Mouse (Mus musculus) cerebellum, adult 11 months (tissue): ENCODE data around the gene Hddc3.
"Not testable (repeated sequence)": the region's sequence is repeated elsewhere in the genome, so short reads cannot be mapped to it uniquely, and the experiment has no call there.

Experiments used
- DNase-seq: peaks from one replicate; pipeline ENCODE4 v3.0.0; 2022

The Hddc3 gene

DNA sequence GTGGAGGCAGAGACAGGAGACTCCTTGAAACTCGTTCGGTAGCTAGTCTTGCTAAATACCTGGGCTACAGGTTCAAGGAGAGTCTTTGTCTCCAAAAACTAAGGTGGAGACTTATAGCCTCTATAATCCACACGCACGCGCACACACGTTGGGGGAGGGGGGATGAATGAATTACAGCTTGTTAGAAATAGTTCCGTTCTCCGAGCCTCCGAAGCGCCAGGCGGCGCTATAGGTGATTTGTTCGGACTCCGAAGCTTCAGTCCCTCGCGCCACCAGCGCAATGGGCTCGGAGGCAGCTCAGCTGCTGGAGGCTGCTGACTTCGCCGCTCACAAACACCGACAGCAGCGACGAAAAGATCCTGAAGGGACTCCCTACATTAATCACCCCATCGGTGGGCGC is at the start of gene Hddc3:
Gene Hddc3, plus strand, starts transcription at position 247 of the 400 bp plus-strand sequence.
- peak; percentile 94 for DNase-seq

DNA sequence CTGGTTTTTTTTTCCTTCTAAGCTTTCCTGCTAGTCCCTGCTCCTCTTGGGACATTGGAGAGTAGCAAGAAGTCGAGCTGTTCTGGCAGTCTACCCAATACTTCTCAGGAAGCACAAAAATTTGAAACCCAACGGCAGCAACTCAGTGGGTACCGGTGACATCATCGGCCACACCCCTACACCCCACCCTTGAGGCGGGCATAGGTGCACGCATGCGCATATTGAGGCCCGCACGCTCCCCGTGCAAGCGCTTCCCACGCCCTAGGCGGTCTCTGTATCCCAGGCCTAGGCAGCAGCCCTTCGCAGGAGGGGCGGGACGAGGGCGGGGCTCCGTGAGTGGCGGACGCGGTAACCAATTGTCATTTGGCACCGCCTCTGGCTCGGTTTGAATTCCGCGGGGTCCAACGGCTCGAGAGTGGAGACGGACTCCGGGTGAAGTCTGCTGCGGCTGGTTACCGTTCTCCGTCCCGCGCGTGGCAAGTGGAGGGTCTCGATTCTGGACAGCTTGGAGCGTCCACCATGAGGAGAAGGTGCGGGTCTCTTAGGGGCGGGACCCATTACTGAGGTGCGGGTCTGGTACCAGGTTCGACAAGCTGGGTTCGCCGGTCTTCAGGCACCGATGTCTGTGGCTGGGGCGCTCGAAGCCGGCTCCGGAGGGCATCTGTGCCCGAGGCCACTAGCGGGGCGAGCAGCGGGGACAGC is 48.7 kb upstream of the Hddc3 start, which contains the start of gene Prc1:
Gene Prc1, plus strand, starts transcription at position 389 of the 702 bp plus-strand sequence.
- peak; percentile 99 for DNase-seq

DNA sequence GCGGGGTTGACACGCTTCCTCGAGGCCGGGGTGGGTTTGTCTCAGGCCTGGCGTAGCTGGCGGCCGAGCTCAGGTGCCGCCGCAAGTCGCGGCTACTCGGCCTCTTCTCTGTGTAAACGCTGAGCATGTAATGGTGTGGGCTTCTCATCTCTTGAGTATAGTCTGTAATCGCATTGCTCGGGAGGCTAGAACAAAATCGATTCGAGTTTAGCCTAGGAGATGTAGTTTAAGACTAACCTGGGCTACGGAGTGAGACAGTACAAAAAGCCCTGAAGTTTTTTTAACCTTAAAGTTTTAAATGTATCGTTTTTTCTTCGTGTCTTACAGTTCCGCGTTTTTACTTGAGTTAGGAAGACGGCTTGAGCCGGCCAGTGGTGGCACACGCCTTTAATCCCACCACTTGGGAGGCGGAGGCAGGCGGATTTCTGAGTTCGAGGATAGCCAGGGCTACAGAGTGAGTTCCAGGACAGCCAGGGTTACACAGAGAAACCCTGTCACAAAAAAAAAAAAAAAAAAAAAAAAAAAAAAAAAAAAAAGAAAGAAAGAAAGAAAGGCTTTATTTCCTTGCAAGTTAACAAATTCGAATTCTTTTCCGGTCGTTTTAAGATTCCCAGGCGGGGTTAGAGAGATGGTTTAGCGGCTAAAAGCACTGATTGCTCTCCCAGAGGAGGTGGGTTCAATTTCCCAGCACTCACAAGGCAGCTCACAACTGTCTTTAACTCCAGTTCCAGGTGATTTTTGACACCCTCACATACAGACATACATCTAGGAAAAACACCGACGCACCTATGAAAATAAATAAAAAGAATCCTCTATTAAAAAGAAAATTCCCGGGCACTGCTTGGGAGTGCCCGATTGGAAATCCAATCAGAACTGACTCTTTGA is 47.9 kb upstream of the Hddc3 start:
- no peak for DNase-seq

DNA sequence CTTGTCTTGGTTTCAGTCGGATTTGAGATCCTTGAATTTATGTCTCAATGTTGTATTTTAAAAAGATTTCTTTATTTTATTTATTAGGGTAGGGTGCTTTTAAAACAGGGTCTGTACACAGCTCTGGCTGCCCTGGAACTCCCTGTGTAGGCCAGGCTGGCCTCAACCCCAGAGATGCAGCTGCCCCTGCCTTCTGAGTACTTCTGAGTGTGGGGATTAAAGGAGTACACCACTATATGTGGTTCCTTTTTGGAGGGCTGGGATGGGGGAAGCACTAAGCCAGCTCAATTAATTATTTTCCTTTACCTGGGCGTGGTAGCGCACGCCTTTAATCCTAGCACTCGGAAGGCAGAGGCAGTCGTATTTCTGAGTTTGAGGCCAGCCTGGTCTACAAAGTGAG is 46.4 kb upstream of the Hddc3 start:
- DNase-seq = no peak

DNA sequence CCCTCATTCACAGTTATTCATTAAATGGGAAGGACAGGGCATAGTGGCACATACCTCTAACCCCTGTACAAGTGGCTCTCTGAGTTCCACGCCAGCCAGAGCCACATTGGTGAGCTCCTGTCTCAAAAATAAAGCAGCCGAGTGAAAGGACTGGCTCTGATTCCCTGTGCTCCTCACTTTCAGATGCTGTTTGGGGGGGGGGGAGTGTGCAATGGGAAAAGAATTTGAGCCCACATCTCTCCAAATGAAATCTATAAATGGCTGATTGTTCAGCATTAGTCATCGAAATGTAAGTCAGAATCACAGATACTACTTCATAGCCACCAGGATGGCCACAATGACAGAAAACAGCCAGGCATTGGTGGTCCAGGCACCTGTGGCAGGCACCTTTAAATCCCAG is 45.9 kb upstream of the Hddc3 start:
- DNase-seq = no peak

DNA sequence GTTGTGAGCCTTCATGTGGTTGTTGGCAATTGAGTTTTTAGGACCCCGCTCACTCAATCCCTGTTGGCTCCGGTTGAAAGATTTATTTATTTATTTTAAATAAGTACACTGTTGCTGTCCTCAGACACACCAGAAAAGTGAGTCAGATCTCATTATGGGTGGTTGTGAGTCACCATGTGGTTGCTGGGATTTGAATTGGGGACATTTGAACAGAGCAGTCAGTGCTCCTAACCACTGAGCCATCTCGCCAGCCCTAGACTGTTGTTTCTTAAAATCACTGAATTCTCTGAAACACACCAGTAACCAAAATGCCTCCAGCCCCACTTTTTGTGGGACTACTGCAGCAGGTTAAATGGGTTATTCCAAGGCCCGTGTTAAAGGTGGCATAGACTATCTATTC is 44.1 kb upstream of the Hddc3 start:
- DNase-seq = no peak

DNA sequence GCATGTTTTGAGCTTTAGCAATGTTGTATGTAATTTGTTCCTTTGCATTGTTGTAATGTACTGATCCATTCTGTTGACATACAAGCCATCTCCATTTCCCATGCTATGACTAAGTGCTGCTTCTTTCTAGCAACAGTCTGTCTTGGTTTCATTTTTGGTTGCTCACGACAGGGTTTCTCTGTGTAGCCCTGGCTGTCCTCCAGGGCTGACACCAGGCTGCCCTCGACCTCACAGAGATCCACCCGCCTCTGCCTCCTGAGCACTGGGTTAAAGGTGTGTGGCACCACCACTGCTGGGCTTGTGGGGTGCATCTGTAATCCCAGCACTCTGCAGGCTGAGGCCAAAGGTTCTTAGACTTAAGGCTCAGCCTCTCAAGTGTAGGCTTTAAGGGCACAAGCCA is 43.3 kb upstream of the Hddc3 start:
- no peak for DNase-seq

DNA sequence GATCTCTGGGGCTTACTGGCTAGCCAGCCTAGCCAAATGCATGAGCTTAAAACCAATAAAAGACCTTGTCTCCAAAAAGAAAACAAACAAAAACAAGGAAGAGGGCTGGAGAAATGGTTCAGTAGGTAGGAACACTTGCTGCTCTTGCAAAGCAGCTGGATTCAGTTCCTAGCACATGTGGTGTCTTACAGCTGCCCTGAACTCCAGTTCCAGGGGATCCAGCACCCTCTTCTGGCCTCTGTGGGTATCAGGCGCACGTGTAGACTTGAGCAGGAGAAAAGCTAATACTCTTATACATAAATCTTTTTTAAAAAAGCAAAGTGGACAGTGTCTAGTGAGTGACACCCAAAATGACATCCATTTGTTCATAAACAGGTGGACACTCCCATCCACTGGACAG is 41.4 kb upstream of the Hddc3 start:
- DNase-seq = no peak

DNA sequence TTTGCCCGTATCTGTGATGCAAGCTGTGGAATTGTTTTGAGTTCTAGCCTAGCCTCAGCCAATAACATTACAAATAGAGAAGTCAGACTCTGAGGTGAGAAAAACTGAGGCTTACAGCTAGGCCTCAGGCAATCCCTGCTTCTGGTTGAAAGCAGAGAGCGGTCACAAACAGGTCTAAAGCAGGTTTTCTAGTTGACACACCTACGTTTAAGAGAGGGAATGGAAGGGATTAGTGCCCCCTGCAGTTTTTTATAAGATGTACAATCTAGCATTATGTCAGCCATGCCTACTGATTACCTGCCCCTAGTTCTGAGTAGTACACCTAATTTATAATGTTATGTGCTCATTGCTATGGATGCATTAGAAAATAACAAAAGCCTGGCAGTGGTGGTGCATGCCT is 35.1 kb upstream of the Hddc3 start:
- DNase-seq = no peak

DNA sequence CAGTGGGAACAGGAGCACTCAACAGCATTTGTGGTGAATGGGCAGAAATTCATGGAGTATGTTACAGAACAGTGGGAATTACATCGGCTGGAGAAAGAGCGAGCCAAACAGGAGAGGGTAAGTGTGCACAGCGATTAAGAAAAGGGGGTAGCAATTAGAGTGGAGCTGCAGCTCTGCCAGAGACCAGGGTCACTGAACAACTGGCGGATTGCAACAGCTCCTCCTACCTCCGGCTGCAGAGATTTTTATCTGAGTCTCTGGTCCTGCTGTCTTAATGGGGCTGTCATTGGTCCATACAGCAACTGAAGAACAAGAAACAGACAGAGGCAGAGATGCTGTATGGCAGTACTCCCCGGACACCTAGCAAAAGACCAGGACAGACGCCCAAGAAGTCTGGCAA is 32.1 kb upstream of the Hddc3 start:
- DNase-seq = no peak

DNA sequence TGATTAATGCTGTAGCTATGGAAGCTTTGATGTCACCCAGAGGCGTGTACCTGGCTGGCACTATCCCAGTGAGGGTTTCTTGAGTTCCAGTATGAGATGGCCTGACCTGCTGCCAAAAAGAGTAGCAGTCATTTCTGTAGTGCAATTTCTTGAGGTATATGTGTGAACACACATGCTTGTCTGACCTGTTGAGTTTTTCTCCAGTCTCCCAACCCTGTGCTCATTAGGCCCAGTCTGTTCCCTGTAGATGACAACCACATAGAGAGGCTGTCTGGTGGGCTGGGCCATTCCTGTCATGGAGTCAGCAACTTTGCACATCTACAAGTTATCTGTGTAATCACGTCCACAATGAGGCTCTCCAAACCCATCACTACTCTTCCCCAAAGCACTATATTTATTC is 27.2 kb upstream of the Hddc3 start:
- DNase-seq = no peak

DNA sequence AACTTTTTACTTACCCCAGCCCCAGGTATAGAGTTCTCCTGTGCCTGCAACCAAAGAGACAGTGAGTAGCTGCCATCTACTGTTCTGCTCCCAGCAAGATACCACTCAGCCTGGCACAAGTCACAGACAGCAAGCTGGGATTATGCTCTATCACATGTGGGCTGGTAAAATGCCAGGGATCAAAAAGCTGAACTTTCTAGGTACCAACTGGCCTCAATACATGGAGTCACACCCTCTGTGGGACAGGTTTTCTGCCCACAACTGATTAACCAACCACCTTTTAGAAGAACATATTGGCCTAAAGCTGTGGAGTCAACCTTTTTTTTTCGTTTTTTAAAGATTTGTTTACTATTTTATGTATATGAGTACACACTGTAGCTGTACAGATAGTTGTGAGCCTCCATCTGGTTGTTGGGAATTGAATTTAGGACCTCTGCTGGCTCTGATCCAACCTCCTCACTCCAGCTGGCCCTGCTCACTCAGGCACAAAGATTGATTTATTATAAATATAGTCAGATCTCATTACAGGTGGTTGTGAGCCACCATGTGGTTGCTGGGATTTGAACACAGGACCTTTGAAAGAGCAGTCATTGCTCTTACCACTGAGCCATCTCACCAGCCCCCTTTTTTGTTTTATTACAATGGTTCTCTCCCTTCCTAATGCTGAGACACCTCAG is 25.3 kb upstream of the Hddc3 start:
- DNase-seq = no peak

DNA sequence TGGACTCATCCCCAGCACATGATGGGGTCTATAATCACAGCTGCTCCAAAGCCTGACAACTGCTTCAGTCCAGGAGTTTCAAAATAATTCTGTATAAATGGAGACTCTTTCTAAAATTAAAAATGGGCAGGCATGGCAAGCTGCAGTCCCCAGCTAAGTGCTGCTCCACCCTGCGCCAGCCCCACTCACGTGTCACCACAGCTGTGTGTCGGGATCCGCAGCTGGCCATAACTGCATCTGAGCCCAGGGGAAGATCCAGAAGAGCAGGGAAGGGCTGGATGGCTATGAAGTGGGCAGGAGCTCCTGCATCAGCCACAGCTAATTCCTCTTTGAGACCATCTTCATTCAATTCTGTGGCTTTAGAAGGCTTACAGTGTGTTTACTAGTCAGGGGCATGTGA is 24.2 kb upstream of the Hddc3 start:
- no peak for DNase-seq

DNA sequence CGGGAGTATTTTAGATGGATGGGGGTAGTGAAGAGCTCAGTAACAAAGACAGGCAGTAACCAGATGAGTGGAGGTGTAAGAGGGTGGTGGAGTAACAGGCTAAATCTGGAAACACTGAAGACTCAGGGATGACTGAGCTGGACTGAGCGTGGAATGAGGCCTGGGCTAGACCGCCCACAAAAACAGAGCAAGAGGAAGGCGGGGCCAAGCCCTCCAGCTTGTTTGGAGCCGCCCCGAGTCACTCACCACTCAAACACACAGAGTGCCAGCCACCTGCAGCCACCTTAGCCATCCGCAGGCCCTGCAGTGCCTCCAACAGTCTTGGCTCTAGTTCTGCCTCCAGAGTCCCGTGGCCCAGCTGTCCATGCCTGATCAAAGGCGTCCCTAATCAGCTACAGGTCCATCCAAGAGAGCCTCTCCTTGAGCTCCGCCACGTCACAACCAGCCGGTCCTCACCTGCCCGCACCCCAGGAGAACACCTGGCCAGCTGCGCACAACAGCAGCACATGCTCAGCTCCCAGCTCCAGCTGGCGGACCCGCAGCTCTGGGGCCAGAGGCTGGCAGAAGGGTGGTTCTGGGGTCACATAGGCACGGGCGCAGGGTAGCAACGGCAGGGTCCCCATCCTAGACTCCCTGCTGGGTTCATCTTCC is 22.9 kb upstream of the Hddc3 start:
- DNase-seq = no peak

DNA sequence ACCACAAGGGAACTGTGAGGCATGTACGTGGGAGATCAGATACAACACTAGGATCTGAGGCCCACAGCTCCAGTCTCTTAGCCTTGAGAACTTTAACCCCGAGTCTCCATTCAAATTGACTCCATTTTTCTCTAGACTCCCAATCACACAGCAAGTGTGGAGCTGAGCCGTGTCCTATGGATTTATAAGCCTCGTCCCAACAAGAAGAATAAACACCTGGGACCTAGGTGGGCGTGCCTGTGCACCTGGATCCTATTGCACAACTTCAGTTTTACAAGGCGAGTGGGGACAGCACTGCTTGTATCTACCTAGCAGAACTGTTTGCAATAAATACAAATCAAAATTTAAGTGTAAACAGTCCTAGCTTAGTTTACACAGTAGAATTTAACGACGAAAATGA is 19.6 kb upstream of the Hddc3 start:
- DNase-seq = peak; percentile 21

DNA sequence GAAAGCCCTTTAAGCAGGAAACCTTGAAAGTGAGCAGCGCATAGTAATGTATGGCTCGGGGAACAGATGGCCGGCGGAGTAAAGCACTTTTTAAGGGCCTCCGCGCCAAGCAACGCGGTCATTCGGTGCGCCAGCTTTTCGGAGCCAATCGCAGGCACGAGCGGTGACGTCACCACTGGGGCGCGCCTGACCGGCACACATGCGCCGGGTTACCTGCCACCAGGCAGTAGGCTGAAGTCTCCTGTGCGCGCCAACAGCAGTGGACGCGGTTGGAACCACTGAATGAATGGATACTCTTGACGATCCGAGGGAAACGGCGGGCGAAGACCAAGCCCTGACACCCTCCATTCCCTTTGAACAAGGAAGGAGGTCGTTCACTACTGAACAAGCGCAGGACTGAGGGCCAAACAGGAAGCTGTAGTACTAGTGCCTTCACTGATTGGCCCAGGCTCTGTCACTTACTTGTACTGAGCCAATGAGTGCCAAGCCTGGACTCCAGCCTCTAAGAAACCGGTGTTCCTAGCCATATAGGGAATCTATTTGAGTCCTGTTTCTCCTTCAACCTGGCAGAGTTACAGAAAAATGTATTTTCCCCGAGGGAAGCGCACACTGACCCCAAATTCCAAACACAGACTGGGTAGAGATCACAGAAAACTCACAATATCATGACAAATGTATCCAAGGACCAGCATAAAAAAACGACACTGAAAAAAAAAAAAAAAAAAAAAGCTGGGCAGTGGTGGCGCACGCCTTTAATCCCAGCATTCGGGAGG is 18.7 kb upstream of the Hddc3 start, which contains the start of gene Rccd1:
Gene Rccd1, minus strand, starts transcription at position 412 of the 773 bp plus-strand sequence.
- DNase-seq = peak; percentile 94

DNA sequence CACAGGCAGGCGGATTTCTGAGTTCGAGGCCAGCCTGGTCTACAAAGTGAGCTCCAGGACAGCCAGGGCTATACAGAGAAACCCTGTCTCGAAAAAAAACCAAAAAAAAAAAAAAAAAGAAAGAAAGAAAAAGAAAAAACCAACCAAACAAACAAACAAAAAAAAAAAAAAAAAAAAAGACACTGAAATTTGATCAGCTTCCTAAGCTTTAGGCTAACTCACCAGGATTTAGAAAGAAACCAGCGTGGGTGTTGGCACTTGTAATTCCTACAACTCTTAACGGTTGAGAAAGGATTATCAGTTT is 18.1 kb upstream of the Hddc3 start:
- DNase-seq = not testable (repeated sequence)

DNA sequence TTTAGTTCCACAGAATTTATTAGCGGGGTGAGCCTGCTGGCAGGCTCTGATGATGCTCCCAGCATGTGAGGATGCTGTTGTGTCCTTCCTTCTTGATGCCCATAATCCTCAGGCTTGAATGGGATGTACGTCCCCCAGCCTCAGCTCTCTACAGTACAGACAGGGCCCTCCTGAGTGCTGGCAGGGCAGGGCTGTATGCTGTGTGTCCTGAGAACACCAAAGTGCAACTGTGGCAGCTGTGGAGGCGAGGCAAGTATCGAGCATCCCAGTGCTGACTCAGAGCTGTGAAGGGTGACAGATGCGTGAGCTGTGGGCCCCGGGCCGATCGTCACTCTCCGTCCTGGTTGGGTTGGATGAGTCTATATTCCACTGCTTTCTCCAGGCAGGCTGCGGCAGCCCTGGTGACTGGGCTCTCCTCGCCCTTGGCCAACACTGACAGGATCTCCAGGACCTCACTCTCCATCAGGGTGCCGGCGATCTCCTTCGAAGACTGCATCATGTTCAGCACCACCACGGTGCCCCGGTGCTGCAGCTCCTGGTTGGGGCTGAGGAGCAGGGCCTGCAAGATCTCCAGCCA is 17.5 kb upstream of the Hddc3 start:
- DNase-seq = peak; percentile 32

DNA sequence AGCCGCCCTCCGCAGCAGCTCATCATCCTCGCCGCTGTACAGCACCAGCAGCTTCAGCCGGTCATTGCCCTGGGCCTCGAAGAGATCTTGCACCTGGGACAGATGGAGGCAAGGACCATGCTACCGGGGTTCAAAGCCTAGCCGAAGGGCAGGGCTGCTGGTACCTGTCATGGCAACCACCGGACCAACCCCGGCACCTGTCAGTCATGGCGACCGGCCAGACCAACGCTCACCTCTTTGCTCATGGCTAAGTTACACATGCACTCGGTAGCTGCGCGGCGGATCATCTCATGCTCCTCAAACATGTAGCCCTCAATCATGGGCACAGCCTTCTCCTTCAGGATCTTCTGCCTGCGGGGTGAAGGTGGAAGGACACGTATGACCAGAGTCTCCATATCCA is 16.8 kb upstream of the Hddc3 start:
- DNase-seq = peak; percentile 52

DNA sequence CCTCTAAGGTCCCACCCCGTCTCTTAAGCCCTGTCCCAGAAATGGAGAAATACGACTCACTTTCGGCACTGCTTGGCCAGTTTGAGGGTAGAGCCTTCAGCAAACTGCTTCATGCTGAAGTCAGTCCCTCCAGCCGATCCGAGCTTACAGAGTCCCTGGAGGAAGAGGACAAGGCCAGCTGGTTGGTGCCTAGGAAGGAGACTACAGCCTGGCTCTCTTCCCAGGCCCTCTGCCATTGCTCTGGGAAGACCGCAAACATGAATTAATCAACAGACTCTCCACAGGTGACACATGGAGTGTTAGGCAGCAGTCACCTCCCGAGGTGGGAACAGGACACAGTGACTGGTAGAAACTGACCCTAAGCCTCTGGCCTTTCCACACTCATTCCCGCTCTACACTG is 12.6 kb upstream of the Hddc3 start:
- peak; percentile 41 for DNase-seq

DNA sequence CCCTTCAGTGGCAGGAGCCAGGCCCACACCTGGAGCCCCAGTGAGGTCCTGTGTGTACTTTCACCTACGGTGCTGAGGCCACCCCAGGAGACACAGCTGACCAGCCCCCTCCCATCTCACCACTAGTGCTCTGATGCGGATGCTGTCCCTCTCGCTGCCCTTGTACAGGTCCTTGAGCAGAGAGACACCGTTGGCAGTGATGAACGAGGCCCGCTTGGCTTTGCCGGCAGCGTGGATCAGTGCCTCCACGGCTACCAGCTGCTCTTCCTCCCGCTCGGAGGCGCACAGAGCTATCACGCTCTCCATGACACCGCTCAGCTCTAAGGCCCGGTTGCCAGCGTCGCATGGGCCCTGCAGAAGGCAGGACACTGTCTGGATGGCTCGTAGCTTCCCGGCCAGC is 11.5 kb upstream of the Hddc3 start:
- DNase-seq = peak; percentile 20

DNA sequence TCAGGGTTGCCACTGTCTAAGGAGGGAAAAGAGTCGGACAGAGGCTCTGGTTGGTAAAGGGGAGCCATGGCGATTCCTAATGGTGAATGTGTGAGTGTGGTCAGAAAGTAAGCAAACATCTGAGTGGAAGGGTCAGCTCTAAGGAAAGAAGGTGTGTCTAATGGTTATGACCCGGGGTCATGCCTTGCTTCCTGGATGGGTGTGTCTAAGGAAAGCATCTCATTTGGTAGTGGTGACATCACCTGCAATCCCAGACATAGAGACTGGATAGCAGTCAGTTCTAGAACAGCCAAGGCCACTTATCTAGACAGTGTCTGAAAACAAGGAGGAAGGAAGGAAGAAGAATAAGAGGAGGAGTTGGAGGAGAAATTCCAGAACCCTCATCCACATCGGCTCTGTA is 8.1 kb upstream of the Hddc3 start:
- DNase-seq = no peak
